Mouse (Mus musculus) embryonic facial prominence, embryonic 11.5 days (tissue): ENCODE data around the gene Gm45753. TPM values are rescaled to one million over a fixed set of nuclear protein-coding genes. Genes with fewer than 3 reads are reported as not detected.
"Not testable (repeated sequence)": the region's sequence is repeated elsewhere in the genome, so short reads cannot be mapped to it uniquely, and the experiment has no call there.

ENCODE experiments used
- ATAC-seq: fragments of 200-750 bp; cut with Nextera tagmentation; replicated peaks from 2 replicates; pipeline ENCODE4 v1.8.0; 2017; ENCODE audit warnings: low read depth; ENCODE audit not compliant: insufficient number of reproducible peaks, low FRiP score, low TSS enrichment
- DNase-seq: peaks from one replicate; pipeline ENCODE4 v3.0.0-alpha.2; 2015; ENCODE audit warnings: low spot score
- H3K27ac ChIP-seq: fragments of 300-500 bp; sonication (generic); replicated peaks from 2 replicates; pipeline ENCODE4 v1.5.1; 2014; ENCODE audit warnings: mild to moderate bottlenecking, low read depth, low read length, control low read depth
- H3K27me3 ChIP-seq: fragments of 300-500 bp; sonication (generic); 2 replicates; pipeline ENCODE4 v1.6.1; 2014; ENCODE audit warnings: mild to moderate bottlenecking, low read length, moderate library complexity, mixed read lengths; ENCODE audit not compliant: control insufficient read depth, insufficient read depth
- H3K36me3 ChIP-seq: fragments of 300-500 bp; sonication (generic); replicated peaks from 2 replicates; pipeline ENCODE4 v1.6.1; 2014; ENCODE audit warnings: low read depth, mild to moderate bottlenecking, low read length, moderate library complexity, mixed read lengths; ENCODE audit not compliant: control insufficient read depth, insufficient read depth
- H3K4me1 ChIP-seq: fragments of 300-500 bp; sonication (generic); 2 replicates; pipeline ENCODE4 v1.6.1; 2014; ENCODE audit warnings: low read length, mixed read lengths; ENCODE audit not compliant: control insufficient read depth, insufficient read depth
- H3K4me2 ChIP-seq: fragments of 300-500 bp; sonication (generic); 2 replicates; pipeline ENCODE4 v1.6.1; 2014; ENCODE audit warnings: low read depth, mild to moderate bottlenecking, control low read depth, low read length, moderate library complexity
- H3K4me3 ChIP-seq: fragments of 300-500 bp; sonication (generic); 2 replicates; pipeline ENCODE4 v1.5.1; 2014; ENCODE audit warnings: low read depth, low read length, control low read depth
- H3K9ac ChIP-seq: fragments of 300-500 bp; sonication (generic); replicated peaks from 2 replicates; pipeline ENCODE4 v1.6.1; 2014; ENCODE audit warnings: mild to moderate bottlenecking, control low read depth, low read length
- H3K9me3 ChIP-seq: fragments of 300-500 bp; sonication (generic); replicated peaks from 2 replicates; pipeline ENCODE4 v1.6.1; 2016; ENCODE audit warnings: mild to moderate bottlenecking, low read length, inconsistent platforms, mixed read lengths; ENCODE audit not compliant: control insufficient read depth
- WGBS: fragments of 180-500 bp; shearing (Covaris S2); extraction: QIAGEN DNeasy Blood & Tissue Kit; methylation state at CpG from one replicate; pipeline ENCODE4 v1.1.7; 2014; 5-methylcytosine and 5-hydroxymethylcytosine counted together
- polyA plus RNA-seq: library from polyadenylated mRNA; unstranded; fragments of >200 nt; fragmentation: Nextera tagmentation; extraction: Ambion mirVana; gene quantifications from 2 replicates; pipeline ENCODE4 v1.2.1, GENCODE M21; 2014

The Gm45753 gene
- polyA plus RNA-seq, 1 experiment from 2014 or later = not detected

- no peak overlapping the region for H3K4me2 ChIP-seq
- no peaks in the 10 kb centered on the region for H3K9me3 ChIP-seq
- H3K36me3 ChIP-seq = no peaks in the 10 kb centered on the region
- no peak overlapping the region for H3K4me3 ChIP-seq
- no peaks in the 10 kb centered on the region for H3K27me3 ChIP-seq
- no peak for DNase-seq
- no peaks in the 10 kb centered on the region for H3K4me1 ChIP-seq
- WGBS = 80% methylated on average over 3 of the region's 3 CpGs
- no peak overlapping the region for H3K27ac ChIP-seq
- H3K9ac ChIP-seq = no peak overlapping the region
- ATAC-seq = no peak
These were observed 22.6 kb upstream of the Gm45753 start for GRCm38 (mm10) chr8:45330856-45331255.

- Histone ChIP-seq H3K4me3 (no peak overlapping the region), H3K27me3 (no peaks in the 10 kb centered on the region), H3K4me1 (no peaks in the 10 kb centered on the region), H3K9me3 (no peaks in the 10 kb centered on the region), H3K4me2 (no peak overlapping the region), H3K27ac (no peak overlapping the region), H3K9ac (no peak overlapping the region), H3K36me3 (no peaks in the 10 kb centered on the region)
- 90% methylated on average over 6 of the region's 6 CpGs for WGBS
- ATAC-seq = no peak
- no peak for DNase-seq
These were observed 21.1 kb upstream of the Gm45753 start for GRCm38 (mm10) chr8:45329206-45329980.

- not testable (repeated sequence) for H3K27me3 ChIP-seq, H3K27ac ChIP-seq, H3K9me3 ChIP-seq, H3K4me3 ChIP-seq, H3K36me3 ChIP-seq, ATAC-seq, H3K9ac ChIP-seq, H3K4me1 ChIP-seq, H3K4me2 ChIP-seq, DNase-seq
These were observed 18.8 kb upstream of the Gm45753 start for GRCm38 (mm10) chr8:45327076-45327475.

GRCm38 (mm10) chr8:45324151-45324550, 15.9 kb upstream of the Gm45753 start:
- Histone ChIP-seq H3K4me1 (no peaks in the 10 kb centered on the region), H3K9me3 (no peaks in the 10 kb centered on the region), H3K4me2 (no peak overlapping the region), H3K4me3 (no peak overlapping the region), H3K9ac (no peak overlapping the region), H3K36me3 (no peaks in the 10 kb centered on the region), H3K27me3 (no peaks in the 10 kb centered on the region), H3K27ac (no peak overlapping the region)
- DNase-seq = no peak
- 90% methylated on average over 4 of the region's 4 CpGs for WGBS
- no peak for ATAC-seq

- DNase-seq (no peak), ATAC-seq (no peak)
- Histone ChIP-seq H3K4me1 (no peaks in the 10 kb centered on the region), H3K9ac (no peak overlapping the region), H3K27ac (no peak overlapping the region), H3K4me2 (no peak overlapping the region), H3K9me3 (no peaks in the 10 kb centered on the region), H3K27me3 (no peaks in the 10 kb centered on the region), H3K36me3 (no peaks in the 10 kb centered on the region), H3K4me3 (no peak overlapping the region)
- 78% methylated on average over 2 of the region's 2 CpGs for WGBS
These were observed 13.1 kb upstream of the Gm45753 start for GRCm38 (mm10) chr8:45321365-45321764.

- H3K27me3 ChIP-seq = no peaks in the 10 kb centered on the region
- WGBS = 71% methylated on average over 1 of the region's 1 CpGs
These were observed 12.7 kb upstream of the Gm45753 start for GRCm38 (mm10) chr8:45320930-45321329.

GRCm38 (mm10) chr8:45310967-45311366, 2.7 kb upstream of the Gm45753 start:
- DNase-seq = no peak
- no peak for ATAC-seq
- no peak overlapping the region for H3K4me3 ChIP-seq

More at GRCm38 (mm10) chr8:45320930-45321329, 12.7 kb upstream of the Gm45753 start:
- Histone ChIP-seq H3K36me3 (no peaks in the 10 kb centered on the region), H3K27ac (no peak overlapping the region), H3K4me3 (no peak overlapping the region), H3K9ac (no peak overlapping the region), H3K4me2 (no peak overlapping the region), H3K9me3 (no peaks in the 10 kb centered on the region), H3K4me1 (no peaks in the 10 kb centered on the region)
- no peak for ATAC-seq
- no peak for DNase-seq

GRCm38 (mm10) chr8:45305479-45305878, 2.8 kb downstream of the Gm45753 start:
- H3K27me3 ChIP-seq = no peaks in the 10 kb centered on the region
- H3K27ac ChIP-seq = no peak overlapping the region
- H3K36me3 ChIP-seq = no peaks in the 10 kb centered on the region
- DNase-seq = no peak
- no peak for ATAC-seq
- H3K4me2 ChIP-seq = no peak overlapping the region
- 92% methylated on average over 1 of the region's 1 CpGs for WGBS
- no peak overlapping the region for H3K4me3 ChIP-seq
- no peak overlapping the region for H3K9ac ChIP-seq
- H3K4me1 ChIP-seq = no peaks in the 10 kb centered on the region
- no peaks in the 10 kb centered on the region for H3K9me3 ChIP-seq

More at GRCm38 (mm10) chr8:45310967-45311366, 2.7 kb upstream of the Gm45753 start:
- WGBS = 81% methylated on average over 4 of the region's 4 CpGs
- Histone ChIP-seq H3K36me3 (no peaks in the 10 kb centered on the region), H3K9me3 (no peaks in the 10 kb centered on the region), H3K4me2 (no peak overlapping the region), H3K27ac (no peak overlapping the region), H3K9ac (no peak overlapping the region), H3K27me3 (no peaks in the 10 kb centered on the region), H3K4me1 (no peaks in the 10 kb centered on the region)
